Mouse (Mus musculus): ENCODE measurements around the gene Mgll. TPM values are rescaled to one million over a fixed set of nuclear protein-coding genes. Genes with fewer than 3 reads are reported as not detected.

Mgll gene
- polyA plus RNA-seq (2015; fragmentation: Nextera tagmentation; extraction: Ambion mirVana), result 49.5 and 52.6 TPM in 2 replicates

DNA sequence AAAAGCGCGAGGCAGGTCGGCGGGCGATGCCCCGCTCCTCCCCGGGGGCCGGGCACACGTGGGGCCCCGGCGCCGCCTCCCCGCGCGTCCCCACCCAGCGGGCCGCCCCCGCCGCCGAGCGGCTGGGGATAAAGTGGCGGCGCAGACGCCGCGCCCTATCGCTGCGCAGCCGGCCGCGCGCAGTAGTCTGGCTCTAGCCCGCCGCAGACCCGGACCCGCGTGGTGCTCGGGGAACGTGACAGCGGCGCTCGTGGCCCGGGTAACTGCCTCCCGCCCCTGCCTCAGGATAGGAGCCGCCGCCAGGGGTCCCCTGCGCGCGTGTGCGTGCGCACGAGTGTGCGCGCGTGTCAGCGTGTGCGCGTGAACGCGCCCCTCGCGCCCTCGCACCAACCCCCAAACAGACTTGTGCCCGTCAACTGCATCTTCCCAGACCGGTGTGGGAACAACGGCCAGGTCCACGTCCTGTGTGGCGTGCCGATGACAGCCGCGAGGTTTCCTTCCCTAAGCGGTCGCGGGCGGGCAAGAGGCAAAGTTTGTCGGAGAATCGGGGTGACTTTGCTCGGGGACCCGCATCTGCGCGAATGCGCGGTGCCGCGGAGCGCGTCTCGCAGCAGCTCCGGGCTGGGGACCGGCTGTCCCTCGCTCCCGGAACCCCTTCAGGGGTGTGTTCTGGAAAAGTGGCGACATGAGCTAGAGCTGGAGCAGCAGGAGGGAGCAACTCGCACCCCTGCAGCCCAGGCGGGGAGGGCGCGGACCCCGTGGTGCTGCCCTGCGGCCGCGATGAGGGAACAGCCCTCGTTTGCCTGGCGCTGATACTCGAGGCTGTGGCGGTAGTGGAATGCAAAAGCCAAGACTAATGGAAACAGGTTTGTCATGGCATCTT lies at the start of gene Mgll:
Gene Mgll (plus strand): TSS at position 100 of the 883 bp plus-strand sequence.
- DNase-seq (ENCODE audit: low spot score), result peak; percentile 62

DNA sequence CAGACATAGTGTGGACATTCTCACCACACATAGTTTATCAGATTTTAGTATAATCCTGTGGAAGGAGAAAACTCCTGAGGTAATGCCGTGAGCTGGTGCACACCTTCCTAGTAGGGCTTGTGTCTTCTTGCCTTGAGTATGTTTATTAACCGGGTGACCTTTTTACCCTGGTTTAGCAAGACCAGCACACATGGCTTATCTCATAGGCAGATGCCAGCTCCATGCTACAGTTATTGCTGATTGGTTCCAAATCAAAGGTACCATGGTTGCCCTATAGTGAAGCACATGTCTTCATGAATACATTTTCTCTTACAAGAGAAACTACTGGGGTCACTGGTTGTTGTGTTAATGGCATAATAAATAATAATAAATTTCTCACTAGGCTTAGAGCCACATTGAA lies 48.4 kb upstream of the Mgll start:
- DNase-seq (ENCODE audit: low spot score), result no peak

GRCm38 (mm10) chr6:88676753-88677736 lies 47.2 kb upstream of the Mgll start:
- no peak for DNase-seq (ENCODE audit: low spot score)

- DNase-seq (ENCODE audit: low spot score), result no peak
Observed at GRCm38 (mm10) chr6:88677738-88678137, 46.5 kb upstream of the Mgll start.

- DNase-seq (ENCODE audit: low spot score), result no peak
Observed at GRCm38 (mm10) chr6:88681026-88681425, 43.2 kb upstream of the Mgll start.

- DNase-seq (ENCODE audit: low spot score), result no peak
Observed at GRCm38 (mm10) chr6:88683380-88684053, 40.7 kb upstream of the Mgll start.

DNA sequence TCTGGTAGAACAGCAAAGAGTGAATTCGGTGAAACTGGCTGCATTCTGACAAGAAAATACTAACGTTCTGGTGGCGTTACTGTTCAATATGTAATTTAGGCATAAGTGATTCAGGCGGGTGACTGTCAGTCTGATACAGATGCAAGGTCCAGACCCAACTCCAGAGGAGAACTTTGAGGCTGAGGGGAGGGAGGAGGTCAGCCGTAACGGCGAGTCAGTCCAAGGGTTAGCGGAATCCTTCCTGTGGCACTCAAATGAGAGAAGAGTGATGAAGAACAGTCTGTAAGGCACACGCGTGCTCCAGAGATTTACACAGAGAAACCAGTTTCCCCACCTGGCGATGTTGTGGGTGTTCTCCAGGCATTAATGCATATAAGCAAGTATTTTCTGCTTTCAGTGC lies 36.0 kb upstream of the Mgll start:
- no peak for DNase-seq (ENCODE audit: low spot score)

GRCm38 (mm10) chr6:88688712-88689111 lies 35.5 kb upstream of the Mgll start:
- no peak for DNase-seq (ENCODE audit: low spot score)

- no peak for DNase-seq (ENCODE audit: low spot score)
Observed at GRCm38 (mm10) chr6:88690211-88690610, 34.0 kb upstream of the Mgll start.

- DNase-seq (ENCODE audit: low spot score), result no peak
Observed at GRCm38 (mm10) chr6:88691361-88691760, 32.9 kb upstream of the Mgll start.

GRCm38 (mm10) chr6:88702887-88703286 lies 21.3 kb upstream of the Mgll start:
- DNase-seq (ENCODE audit: low spot score), result no peak

DNA sequence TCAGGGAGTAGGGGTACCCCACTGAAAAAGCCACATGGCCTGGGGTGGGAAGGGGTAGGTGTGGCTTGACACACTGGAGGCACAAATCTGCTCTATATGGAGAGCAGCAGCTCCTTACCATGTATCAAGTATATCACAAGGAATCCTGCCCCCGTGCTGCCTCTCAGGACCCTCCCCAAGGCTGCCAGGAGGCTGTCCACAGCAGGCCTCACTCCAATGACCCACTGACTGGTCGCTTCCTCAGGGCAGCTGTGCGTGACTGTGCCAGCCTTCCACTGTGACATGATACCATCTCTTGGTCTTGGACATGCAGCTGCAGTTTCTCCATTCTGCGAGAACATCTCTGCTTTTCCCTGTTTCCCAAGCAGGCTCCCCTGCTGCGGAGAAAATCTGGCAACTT lies 20.5 kb upstream of the Mgll start:
- DNase-seq (ENCODE audit: low spot score), result no peak

DNA sequence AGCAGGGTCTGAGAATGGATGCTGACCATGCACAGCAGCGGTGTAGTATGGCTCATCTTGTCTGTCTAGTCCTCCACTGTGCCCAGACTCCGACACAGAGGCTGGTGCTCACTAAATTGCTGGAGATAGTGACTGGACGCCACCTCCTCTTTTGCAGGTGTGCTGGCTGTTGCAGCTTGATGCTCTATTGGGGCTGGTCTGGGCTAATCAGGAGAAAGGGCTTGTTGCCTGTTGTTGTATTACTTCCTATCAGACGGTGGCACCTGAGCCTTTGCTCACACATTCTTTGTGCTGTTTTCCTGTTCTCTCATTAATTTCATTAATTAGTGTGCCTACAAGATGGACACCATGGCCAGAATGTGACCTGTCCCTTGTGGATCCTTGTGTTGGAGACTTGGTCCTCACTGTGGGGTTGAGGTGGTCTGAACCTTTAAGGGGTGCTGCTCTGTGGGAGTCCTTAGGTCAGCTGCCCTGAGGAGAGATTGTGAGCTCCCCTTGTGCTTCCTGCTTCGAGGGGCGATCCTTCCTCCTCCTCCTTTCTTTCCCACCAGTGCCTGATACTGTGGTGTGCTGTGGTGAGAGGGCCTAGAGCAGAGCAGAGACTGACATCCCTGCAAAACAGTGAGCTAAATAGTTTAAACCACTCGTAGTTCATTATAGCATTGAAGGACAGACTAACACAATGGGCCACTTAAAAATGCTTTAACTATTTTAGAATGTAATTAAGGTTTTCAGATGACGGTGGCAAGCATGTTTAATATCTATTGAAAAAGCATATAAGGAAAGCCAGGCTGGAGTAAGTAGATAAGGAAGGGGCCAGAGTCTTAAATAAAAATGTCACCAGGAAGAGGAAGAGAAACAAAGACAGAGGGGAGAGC lies 15.6 kb upstream of the Mgll start:
- no peak for DNase-seq (ENCODE audit: low spot score)

- no peak for DNase-seq (ENCODE audit: low spot score)
Observed at GRCm38 (mm10) chr6:88709279-88709575, 15.0 kb upstream of the Mgll start.

DNA sequence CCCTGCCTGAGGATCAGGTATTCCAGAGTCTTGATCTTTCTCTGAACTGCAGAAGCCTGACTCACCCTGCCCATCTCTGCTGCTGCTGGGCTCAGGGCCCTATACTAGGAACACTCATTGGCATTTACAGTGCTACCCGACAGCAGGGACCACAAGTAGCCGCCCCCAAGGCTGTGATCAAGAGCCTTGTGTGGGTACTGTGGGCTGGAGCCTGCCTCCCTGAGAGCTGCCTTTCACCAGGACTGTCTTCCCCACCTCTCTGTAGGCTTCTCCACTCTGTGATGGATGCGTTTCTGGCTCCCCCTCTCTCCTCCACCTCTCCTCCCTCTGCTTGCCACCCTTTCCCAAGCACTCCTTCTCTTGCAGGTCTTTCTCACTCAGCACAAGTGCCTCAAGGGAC lies 12.9 kb upstream of the Mgll start:
- DNase-seq (ENCODE audit: low spot score), result no peak

DNA sequence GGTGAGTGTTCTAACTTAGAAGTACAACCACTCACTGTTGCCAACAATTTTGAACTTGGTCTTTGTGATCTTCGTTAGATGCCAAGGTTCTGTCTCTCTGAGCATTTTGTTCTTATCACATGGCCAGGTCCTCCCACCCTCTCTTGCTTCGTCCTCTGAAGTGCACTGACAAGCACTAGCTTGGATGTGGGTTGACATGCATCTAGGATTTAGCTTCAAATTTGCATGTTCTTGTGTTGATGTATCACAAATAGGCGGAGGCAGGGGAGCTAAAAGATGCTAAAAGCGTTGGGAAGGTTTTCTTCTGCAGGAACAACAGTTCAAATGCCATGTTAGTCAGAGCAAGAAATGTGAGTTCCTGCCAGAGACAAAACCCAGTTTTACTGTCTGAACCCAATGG lies 12.1 kb upstream of the Mgll start:
- DNase-seq (ENCODE audit: low spot score), result no peak

DNA sequence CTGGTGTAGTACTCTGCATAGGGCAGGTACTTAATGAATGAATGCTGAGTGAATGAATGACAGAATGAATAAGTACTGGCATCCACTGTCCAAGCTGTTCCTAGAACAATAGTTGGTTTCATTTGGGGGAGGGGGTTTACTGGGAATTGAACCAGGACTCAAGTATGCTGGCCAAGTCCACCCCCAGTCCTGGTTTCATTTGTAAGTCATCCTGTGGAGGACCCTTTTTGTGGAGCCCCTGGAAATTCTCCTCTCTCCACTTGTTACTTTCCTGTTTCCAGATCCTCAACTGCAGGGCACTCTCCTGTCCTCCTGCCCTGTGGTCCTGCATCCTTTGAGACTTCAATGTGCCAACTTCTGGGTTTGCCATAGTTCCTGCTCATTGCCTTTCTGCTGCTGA lies 10.9 kb upstream of the Mgll start:
- DNase-seq (ENCODE audit: low spot score), result no peak

GRCm38 (mm10) chr6:88714200-88714674 lies 10.0 kb upstream of the Mgll start:
- no peak for DNase-seq (ENCODE audit: low spot score)

DNA sequence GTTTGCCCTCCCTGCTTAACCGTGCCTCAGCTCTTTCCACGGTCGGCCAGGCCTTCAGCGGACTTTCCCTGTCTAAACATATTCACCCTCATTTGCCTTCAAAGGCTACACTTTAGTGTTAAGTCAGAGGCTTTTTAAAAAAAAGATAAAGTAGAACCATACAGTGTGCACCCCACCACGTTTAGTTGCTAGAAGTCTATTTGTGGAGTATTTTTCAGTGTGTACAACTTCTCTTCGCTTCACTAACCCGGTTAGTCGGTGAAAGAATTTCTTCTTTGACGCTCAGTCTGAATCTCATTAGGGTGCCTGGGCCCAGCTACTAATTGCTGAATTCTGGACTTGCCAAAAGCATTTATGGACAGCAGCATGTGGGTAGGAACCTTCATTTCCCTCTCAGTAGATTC lies 8.8 kb upstream of the Mgll start:
- no peak for DNase-seq (ENCODE audit: low spot score)

- DNase-seq (ENCODE audit: low spot score), result no peak
Observed at GRCm38 (mm10) chr6:88715966-88716365, 8.2 kb upstream of the Mgll start.
